Mouse (Mus musculus): Measurements from ENCODE around the gene Acaca. TPM values are rescaled to one million over a fixed set of nuclear protein-coding genes. Genes with fewer than 3 reads are reported as not detected.

Gene Acaca
- polyA plus RNA-seq, 1 experiment, result 49.9 TPM

DNA sequence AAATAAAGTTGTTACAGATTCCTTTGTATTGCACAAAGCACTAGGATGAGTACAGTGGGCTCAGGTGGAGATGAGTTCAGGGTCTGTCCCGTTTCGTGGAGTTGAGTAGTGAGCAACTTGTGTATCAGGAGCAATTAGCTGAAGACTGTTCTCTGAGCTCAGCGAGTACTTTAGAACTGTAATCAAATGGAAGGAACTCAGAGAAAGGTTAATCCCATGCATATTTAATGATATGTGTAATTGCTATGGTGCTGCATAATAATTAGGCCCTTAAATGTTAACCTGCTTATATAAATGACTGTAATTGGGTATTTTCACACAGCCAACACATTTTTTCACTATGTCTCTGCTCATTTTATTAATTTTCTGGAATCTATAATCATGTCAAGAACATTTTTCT, 7.0 kb downstream of the Acaca start:
- Histone ChIP-seq H3K4me2 (ENCODE audit: low read depth) (no peak overlapping the region), H3K79me2 (ENCODE audit: control insufficient read depth, insufficient read depth) (no peaks in the 10 kb centered on the region), H3K4me3 (no peak overlapping the region), H3ac (ENCODE audit: control insufficient read depth, insufficient read length) (no peak overlapping the region), H3K36me3 (ENCODE audit: control insufficient read depth, insufficient read depth) (no peaks in the 10 kb centered on the region), H3K27me3 (ENCODE audit: control insufficient read depth, insufficient read depth, insufficient read length) (no peaks in the 10 kb centered on the region)
- TF ChIP-seq MYOD1 (IDR thresholded peaks at IDR 0.05; ENCODE audit: control insufficient read depth in 1 of 3, insufficient read length in 2 of 3, low read depth in 2 of 3) (no peak), E2F4 (IDR thresholded peaks at IDR 0.05; ENCODE audit: insufficient read depth) (no peak), CEBPB (IDR thresholded peaks at IDR 0.05; ENCODE audit: insufficient read depth, poor library complexity, severe bottlenecking) (no peak), TCF3 (IDR thresholded peaks at IDR 0.05; ENCODE audit: insufficient read length, low read depth) (no peak), POLR2AphosphoS2 (IDR thresholded peaks at IDR 0.05; ENCODE audit: insufficient read length, low read depth) (no peak), MAX (IDR thresholded peaks at IDR 0.05; ENCODE audit: low read depth) (no peak), REST (IDR thresholded peaks at IDR 0.05; ENCODE audit: insufficient read depth, insufficient read length) (no peak), USF1 (IDR thresholded peaks at IDR 0.05; ENCODE audit: low read depth) (no peak), MYOG (IDR thresholded peaks at IDR 0.05; ENCODE audit: control insufficient read depth in 1 of 3, insufficient read depth in 1 of 3, insufficient read length in 2 of 3, low read depth in 2 of 3) (no peak), TCF12 (IDR thresholded peaks at IDR 0.05; ENCODE audit: insufficient read depth, poor library complexity, severe bottlenecking) (no peak), SRF (IDR thresholded peaks at IDR 0.05; ENCODE audit: control insufficient read depth, insufficient read length, low read depth) (no peak), POLR2A (IDR thresholded peaks at IDR 0.05; ENCODE audit: insufficient read length, low read depth) (no peak)

DNA sequence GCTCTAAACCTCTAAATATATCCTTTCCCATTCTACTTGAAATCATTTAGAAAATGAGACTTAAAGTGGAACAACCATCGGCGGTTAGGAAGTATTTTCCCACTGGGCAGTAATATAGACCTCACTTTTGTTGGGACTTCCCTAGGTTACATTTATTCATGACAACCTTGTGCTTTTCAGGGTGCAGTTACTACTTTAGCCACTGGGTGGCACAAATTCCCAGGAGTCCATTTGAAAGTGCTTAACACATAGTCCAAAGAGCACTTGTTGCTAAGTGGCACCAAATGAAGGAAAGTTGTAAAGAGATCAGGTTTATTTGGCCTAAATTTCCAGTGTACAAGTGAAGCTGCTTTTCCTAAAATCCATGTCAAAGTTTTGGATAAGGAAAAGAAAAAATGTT, 12.3 kb downstream of the Acaca start:
- H3ac ChIP-seq (ENCODE audit: control insufficient read depth, insufficient read length), result no peak overlapping the region
- no peaks in the 10 kb centered on the region for H3K36me3 ChIP-seq (ENCODE audit: control insufficient read depth, insufficient read depth)
- H3K79me2 ChIP-seq (ENCODE audit: control insufficient read depth, insufficient read depth), result no peaks in the 10 kb centered on the region
- H3K4me3 ChIP-seq, result no peak overlapping the region
- TF ChIP-seq REST (IDR thresholded peaks at IDR 0.05; ENCODE audit: insufficient read depth, insufficient read length), result no peak
- TF ChIP-seq MAX (IDR thresholded peaks at IDR 0.05; ENCODE audit: low read depth), result no peak
- TF ChIP-seq CEBPB (IDR thresholded peaks at IDR 0.05; ENCODE audit: insufficient read depth, poor library complexity, severe bottlenecking), result no peak
- no peak for TF ChIP-seq MYOG (IDR thresholded peaks at IDR 0.05; ENCODE audit: control insufficient read depth in 1 of 3, insufficient read depth in 1 of 3, insufficient read length in 2 of 3, low read depth in 2 of 3)
- no peak for TF ChIP-seq E2F4 (IDR thresholded peaks at IDR 0.05; ENCODE audit: insufficient read depth)
- no peak for TF ChIP-seq POLR2A (IDR thresholded peaks at IDR 0.05; ENCODE audit: insufficient read length, low read depth)
- TF ChIP-seq POLR2AphosphoS2 (IDR thresholded peaks at IDR 0.05; ENCODE audit: insufficient read length, low read depth), result no peak
- TF ChIP-seq MYOD1 (IDR thresholded peaks at IDR 0.05; ENCODE audit: control insufficient read depth in 1 of 3, insufficient read length in 2 of 3, low read depth in 2 of 3), result no peak
- no peak for TF ChIP-seq USF1 (IDR thresholded peaks at IDR 0.05; ENCODE audit: low read depth)
- no peak for TF ChIP-seq TCF3 (IDR thresholded peaks at IDR 0.05; ENCODE audit: insufficient read length, low read depth)
- TF ChIP-seq TCF12 (IDR thresholded peaks at IDR 0.05; ENCODE audit: insufficient read depth, poor library complexity, severe bottlenecking), result no peak
- no peak for TF ChIP-seq SRF (IDR thresholded peaks at IDR 0.05; ENCODE audit: control insufficient read depth, insufficient read length, low read depth)
- no peak overlapping the region for H3K4me2 ChIP-seq (ENCODE audit: low read depth)
- H3K27me3 ChIP-seq (ENCODE audit: control insufficient read depth, insufficient read depth, insufficient read length), result no peaks in the 10 kb centered on the region

DNA sequence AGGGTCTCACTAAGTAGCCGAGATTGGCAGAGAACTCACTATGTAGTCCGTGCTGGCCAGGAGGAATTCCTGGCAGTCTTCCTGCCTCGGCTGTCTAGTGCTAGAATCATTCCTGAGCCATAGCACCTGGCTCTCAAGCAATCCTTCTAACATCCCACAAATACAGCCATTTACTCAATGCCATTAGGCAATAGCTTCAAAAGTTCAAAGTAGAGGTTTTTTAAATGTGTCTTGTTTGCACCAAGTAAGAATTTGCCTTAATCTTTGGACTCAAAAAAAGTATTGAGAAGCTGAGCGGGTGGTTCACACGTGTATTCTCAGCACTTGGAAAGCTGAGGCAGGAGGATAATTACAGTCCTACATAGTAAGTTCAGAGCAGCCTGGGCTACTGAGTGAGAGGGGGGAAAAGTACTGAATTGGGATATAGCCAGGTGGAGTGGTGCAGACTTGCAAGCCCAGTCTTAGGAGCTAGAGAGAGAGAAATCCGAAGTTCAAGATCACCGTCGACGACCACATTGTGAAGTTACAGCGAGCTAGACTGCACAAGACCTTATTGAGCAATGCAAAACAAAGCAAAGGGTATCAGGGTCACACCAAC, 15.8 kb downstream of the Acaca start:
- TF ChIP-seq MAX (IDR thresholded peaks at IDR 0.05; ENCODE audit: low read depth) (no peak), TCF12 (IDR thresholded peaks at IDR 0.05; ENCODE audit: insufficient read depth, poor library complexity, severe bottlenecking) (no peak), POLR2AphosphoS2 (IDR thresholded peaks at IDR 0.05; ENCODE audit: insufficient read length, low read depth) (no peak)
- Histone ChIP-seq H3K36me3 (ENCODE audit: control insufficient read depth, insufficient read depth) (no peaks in the 10 kb centered on the region), H3K27me3 (ENCODE audit: control insufficient read depth, insufficient read depth, insufficient read length) (no peaks in the 10 kb centered on the region), H3K4me3 (no peak overlapping the region), H3K4me2 (ENCODE audit: low read depth) (no peak overlapping the region), H3ac (ENCODE audit: control insufficient read depth, insufficient read length) (no peak overlapping the region), H3K79me2 (ENCODE audit: control insufficient read depth, insufficient read depth) (no peaks in the 10 kb centered on the region)

DNA sequence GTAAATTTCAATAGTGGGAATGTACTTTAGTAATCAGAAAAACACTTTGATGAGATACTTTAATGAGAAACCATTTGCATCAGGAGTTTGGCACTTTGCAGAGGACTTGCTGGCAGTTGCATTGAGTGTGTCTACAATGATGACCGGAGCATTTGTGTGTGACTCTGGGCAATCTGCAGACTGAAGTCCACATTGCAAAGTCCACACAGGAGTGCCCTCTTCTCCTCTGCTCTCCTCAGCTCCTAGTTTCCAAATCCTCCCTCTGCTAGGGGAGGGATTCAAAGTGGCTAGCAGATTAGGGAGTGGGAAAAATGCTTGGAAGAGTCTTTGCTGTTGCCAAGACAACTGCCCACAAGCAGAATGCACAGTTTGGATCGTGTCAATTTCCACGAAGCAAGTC, 16.6 kb downstream of the Acaca start:
- Histone ChIP-seq H3K4me2 (ENCODE audit: low read depth) (no peak overlapping the region), H3ac (ENCODE audit: control insufficient read depth, insufficient read length) (no peak overlapping the region), H3K36me3 (ENCODE audit: control insufficient read depth, insufficient read depth) (no peaks in the 10 kb centered on the region), H3K27me3 (ENCODE audit: control insufficient read depth, insufficient read depth, insufficient read length) (no peaks in the 10 kb centered on the region), H3K4me3 (no peak overlapping the region), H3K79me2 (ENCODE audit: control insufficient read depth, insufficient read depth) (no peaks in the 10 kb centered on the region)
- TF ChIP-seq POLR2A (IDR thresholded peaks at IDR 0.05; ENCODE audit: insufficient read length, low read depth) (no peak), MAX (IDR thresholded peaks at IDR 0.05; ENCODE audit: low read depth) (no peak), TCF3 (IDR thresholded peaks at IDR 0.05; ENCODE audit: insufficient read length, low read depth) (no peak), USF1 (IDR thresholded peaks at IDR 0.05; ENCODE audit: low read depth) (no peak), E2F4 (IDR thresholded peaks at IDR 0.05; ENCODE audit: insufficient read depth) (no peak), SRF (IDR thresholded peaks at IDR 0.05; ENCODE audit: control insufficient read depth, insufficient read length, low read depth) (no peak), REST (IDR thresholded peaks at IDR 0.05; ENCODE audit: insufficient read depth, insufficient read length) (no peak), TCF12 (IDR thresholded peaks at IDR 0.05; ENCODE audit: insufficient read depth, poor library complexity, severe bottlenecking) (no peak), CEBPB (IDR thresholded peaks at IDR 0.05; ENCODE audit: insufficient read depth, poor library complexity, severe bottlenecking) (no peak)

DNA sequence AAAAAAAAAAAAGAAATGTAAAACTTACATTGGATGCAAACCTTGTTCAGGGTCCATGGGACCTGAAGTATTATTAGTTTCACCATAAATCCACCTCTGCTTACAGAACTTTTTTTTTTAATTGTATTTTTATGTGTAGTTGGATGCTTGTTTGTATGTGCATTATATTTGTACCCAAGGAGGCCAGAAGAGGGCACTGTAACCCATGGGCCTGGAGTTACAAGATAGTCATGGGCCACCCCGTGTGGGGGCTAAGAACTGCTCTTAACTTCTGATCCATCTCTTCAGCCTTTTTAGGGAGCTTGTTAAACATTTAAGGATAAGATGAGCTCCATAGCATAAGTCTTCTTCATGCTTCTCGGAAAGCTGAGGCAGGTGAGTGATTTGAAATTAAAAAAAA, 21.4 kb downstream of the Acaca start:
- no peaks in the 10 kb centered on the region for H3K27me3 ChIP-seq (ENCODE audit: control insufficient read depth, insufficient read depth, insufficient read length)
- H3K36me3 ChIP-seq (ENCODE audit: control insufficient read depth, insufficient read depth), result no peaks in the 10 kb centered on the region
- H3K4me3 ChIP-seq, result no peak overlapping the region
- no peaks in the 10 kb centered on the region for H3K79me2 ChIP-seq (ENCODE audit: control insufficient read depth, insufficient read depth)
- TF ChIP-seq MAX (IDR thresholded peaks at IDR 0.05; ENCODE audit: low read depth), result no peak
- no peak for TF ChIP-seq MYOD1 (IDR thresholded peaks at IDR 0.05; ENCODE audit: control insufficient read depth in 1 of 3, insufficient read length in 2 of 3, low read depth in 2 of 3)
- no peak for TF ChIP-seq TCF3 (IDR thresholded peaks at IDR 0.05; ENCODE audit: insufficient read length, low read depth)
- no peak for TF ChIP-seq MYOG (IDR thresholded peaks at IDR 0.05; ENCODE audit: control insufficient read depth in 1 of 3, insufficient read depth in 1 of 3, insufficient read length in 2 of 3, low read depth in 2 of 3)
- TF ChIP-seq REST (IDR thresholded peaks at IDR 0.05; ENCODE audit: insufficient read depth, insufficient read length), result no peak
- no peak for TF ChIP-seq POLR2AphosphoS2 (IDR thresholded peaks at IDR 0.05; ENCODE audit: insufficient read length, low read depth)
- TF ChIP-seq POLR2A (IDR thresholded peaks at IDR 0.05; ENCODE audit: insufficient read length, low read depth), result no peak
- no peak for TF ChIP-seq CEBPB (IDR thresholded peaks at IDR 0.05; ENCODE audit: insufficient read depth, poor library complexity, severe bottlenecking)
- TF ChIP-seq SRF (IDR thresholded peaks at IDR 0.05; ENCODE audit: control insufficient read depth, insufficient read length, low read depth), result no peak
- TF ChIP-seq USF1 (IDR thresholded peaks at IDR 0.05; ENCODE audit: low read depth), result no peak
- TF ChIP-seq TCF12 (IDR thresholded peaks at IDR 0.05; ENCODE audit: insufficient read depth, poor library complexity, severe bottlenecking), result no peak
- no peak for TF ChIP-seq E2F4 (IDR thresholded peaks at IDR 0.05; ENCODE audit: insufficient read depth)
- no peak overlapping the region for H3K4me2 ChIP-seq (ENCODE audit: low read depth)
- H3ac ChIP-seq (ENCODE audit: control insufficient read depth, insufficient read length), result no peak overlapping the region
